Mouse (Mus musculus) granulocyte monocyte progenitor cell, adult 5-6 weeks (primary cell): ENCODE results near the gene Syn2. TPM values are rescaled to one million over a fixed set of nuclear protein-coding genes. Genes with fewer than 3 reads are reported as not detected.
A peak's percentile ranks its signal among the peaks of the same experiment; 100 is the strongest.

Experiments
- ATAC-seq: replicated peaks from 2 replicates; pipeline ENCODE4 v1.8.0; 2016; ENCODE audit warnings: mild to moderate bottlenecking, moderate TSS enrichment, inconsistent platforms; ENCODE audit not compliant: poor library complexity, severe bottlenecking
- total RNA-seq, 2 experiments: library from RNA; stranded (forward) in 1 of 2; stranded (reverse) in 1 of 2; fragments of 200-712, 200-1000 nt in 1 of 2; fragments of >200 nt in 1 of 2; fragmentation: Nextera tagmentation in 1 of 2; gene quantifications; 2 replicates each; pipeline ENCODE4 v1.2.3; 2014 to 2017

Syn2 gene
- total RNA-seq (2014; fragmentation: Nextera tagmentation), result not detected in 2 replicates
- total RNA-seq (2017), result not detected in 2 replicates

DNA sequence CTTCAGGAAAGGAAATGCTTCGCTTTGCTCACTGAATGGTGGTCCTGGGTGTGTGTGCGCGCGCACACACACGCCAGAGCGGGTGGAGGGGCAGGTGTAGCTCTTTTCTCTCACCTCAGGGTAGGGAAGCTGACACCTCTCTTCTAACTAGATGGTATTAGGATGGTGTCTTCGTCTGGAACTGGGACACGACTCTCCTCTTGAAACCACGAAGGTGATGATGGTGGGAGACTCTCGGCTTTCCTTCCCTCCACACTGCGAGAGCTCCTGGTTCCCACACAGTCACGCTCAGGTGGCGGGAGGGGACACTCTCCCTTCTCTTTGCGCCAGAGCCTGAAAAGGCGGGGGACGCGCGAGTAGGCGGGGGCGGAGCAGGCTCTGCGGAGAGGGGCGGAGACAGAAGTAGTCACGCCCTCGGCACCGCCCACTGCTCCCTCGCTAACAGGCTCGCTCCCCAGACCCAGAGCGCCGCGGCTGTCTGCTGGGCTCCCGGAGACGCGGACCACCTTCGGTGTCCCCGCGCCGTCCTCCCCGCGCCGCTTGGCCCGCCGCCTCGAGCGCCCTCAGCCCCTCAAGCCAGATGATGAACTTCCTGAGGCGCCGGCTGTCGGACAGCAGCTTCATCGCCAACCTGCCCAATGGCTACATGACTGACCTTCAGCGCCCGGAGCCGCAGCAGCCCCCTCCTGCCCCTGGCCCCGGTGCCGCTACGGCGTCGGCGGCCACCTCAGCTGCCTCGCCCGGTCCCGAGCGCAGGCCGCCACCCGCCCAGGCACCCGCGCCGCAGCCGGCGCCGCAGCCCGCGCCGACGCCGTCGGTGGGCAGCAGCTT is at the start of gene Syn2:
Gene Syn2, plus strand, starts transcription at position 402 of the 831 bp plus-strand sequence.
- ATAC-seq, result peak; percentile 99

DNA sequence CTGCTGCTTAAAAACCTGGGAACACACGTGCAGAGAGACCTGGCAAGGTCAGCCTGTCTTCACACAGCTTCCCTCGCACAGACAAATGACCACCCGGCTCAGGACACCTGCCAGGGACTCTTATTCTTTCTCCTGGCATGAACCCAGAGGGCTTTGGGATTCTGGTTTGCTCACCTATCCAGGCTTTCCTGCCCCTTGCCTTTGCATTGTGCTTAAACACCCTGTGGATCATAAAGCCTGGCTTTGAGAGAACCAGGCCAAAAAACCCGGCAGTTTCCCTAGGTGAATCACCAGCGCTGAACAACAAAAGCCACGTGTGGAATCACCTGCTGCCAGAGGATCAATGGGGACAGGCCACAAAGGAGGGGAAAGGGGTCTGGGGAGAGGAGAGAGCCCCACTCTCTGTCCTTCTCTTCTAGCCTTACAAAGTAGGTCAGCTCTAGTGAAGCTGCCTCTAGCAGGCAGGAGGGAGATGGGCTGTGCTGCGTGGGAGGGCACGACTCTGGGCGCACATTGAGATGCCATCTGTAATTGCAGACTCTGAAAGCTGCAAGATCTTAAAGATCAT is 49.3 kb upstream of the Syn2 start:
- no peak for ATAC-seq

DNA sequence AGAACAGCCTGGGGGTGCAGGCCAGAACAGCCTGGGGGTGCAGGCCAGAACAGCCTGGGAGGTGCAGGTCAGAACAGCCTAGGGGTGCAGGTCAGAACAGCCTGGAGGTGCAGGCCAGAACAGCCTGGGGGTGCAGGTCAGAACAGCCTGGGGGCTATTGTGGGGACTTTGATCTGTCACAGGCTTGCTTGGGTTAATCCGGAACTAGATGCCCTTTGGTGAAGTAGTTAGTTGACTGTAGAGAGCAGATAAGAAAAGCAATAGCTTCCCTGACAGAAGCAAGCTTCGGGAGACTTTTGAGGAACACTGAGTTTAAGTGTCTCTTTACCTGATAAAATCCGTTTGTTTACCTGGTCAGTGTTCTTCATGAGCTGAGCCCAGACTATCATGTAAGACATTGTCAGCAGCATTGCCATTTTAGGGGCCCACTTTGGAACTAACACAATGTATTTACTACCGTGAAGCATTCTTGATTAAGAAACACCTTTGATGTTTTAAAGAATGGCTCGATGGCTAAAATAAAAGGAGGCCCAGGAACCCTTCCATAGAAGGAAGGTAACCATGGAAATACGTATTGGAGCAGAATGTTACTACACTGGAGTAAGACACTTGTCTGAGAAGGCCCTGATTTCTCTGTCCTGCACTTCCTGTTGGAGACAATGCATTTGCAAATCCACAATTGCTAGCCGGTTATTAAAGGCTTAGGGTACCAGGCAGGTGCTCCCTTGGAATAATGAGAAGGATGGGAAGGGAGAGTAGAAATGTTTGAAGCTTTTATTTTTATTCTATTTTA is 46.2 kb upstream of the Syn2 start:
- no peak for ATAC-seq

DNA sequence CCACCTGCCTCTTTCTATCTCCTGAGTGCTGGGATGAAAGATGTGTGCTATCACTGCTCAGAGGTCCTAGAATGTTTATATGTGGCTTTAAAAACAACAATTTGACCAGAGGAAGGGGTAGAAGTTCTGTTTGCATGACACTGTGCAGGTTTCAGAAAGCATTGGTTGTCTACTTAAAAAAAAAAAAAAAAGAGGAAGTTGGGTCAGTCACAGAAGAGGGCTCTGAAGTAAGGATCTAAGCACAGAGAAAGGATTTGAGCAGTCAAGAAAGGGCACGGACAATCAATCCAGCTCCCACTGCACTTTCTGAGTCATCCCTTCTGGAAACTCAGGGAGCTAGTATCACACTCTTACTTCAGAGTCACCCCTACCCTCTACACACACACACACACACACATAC is 43.0 kb upstream of the Syn2 start:
- ATAC-seq, result no peak; the same call in 1 of the 2 replicates

DNA sequence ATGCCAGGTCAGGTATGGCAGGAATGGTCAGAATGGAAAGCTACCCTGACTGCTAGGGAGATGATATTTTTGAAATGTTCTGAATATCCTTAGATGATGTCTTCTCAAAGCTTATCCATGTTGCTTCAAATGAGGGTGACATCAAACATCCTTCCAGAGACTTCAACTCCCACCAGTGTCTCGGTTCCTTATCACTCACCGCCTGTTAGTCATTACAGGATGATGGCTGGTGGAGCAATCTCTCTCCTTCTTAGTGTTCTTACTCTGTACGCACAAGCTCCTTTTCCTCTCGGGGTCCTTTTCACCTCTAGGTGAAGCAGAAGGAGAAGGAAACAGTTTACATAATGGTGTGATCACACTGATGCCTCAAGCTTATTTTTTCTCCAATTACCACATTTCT is 32.2 kb upstream of the Syn2 start:
- ATAC-seq, result no peak

DNA sequence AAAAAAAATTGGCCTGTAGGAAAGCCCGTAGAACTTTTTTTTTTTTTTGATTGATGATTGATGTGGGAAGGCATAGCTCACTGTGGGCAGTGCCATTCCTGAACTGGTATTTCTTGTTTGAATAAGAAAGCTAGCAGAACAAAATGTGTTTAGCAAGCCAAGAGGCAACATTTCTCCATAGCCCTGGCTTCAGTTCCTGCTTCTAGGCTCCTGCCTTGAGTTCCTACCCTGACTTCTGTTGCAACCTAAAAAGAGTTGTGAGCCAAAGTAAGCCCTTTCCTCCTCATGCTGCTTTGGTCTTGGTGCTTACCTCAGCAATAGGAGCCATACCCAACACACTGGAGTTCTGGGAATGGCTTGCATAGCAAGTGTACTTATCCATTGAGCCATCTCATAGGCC is 23.3 kb upstream of the Syn2 start:
- ATAC-seq, result no peak

DNA sequence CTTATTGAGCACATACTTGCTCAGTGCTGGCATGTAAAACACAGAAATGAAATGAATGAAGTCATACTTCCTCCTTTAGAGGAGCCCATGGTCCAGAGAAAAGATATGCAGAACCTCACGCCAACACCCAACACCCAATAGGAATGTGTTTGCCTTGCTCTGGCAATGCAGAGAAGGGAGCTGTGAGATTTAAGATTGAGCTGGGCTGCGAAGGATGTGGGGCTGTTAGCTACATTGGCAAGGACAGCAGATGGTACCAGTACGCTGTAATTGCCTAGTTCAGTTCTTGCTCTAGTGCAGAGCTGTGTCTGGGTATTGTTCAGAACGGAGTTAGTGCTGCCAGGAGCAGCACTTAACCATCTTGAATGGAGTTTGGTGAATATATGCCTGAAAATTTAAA is 12.5 kb upstream of the Syn2 start:
- no peak for ATAC-seq

DNA sequence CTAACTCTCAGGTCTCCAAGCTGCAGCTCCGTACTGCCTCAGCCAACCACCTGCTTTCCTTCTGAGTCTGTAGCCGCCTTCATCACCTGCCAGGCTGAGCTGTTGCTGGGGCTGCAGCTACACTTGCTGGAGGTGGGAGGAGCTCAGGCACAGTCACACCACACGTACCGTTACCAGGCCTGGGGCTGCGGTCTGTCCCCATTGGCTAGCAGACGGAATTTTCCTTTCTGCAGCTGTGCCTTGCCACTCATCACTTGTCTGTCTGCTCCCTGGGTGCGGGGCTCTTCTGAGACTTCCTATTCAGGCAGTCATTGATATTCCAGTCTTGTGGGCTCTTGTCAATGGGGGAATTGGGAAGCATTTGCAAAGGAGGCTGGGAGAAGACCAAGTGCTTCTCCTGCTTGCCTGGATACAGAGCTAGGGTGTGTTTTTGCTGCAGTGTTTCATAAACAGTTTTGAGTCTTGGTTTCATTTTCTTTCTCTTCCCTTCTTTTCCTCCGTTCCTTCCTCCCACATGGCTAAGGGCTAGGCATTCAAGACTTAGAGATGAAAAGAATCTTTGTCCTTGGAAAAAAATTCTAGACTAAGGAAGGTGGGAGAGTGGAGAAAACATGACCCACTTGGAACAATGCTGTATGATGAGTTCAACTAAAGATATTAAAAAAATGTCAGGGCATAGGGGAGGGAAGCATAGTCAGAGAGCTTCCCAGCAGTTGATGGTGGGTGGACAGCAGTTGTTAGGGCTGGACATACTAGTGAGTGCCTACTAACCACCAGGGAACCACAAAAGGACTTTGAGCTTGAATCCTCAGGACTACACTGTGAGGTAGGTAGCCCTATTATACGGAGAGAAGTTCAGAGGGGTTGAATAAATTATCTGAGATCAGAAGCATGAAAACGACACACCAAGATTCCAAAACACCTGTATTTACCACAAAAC is 11.2 kb upstream of the Syn2 start:
- ATAC-seq, result peak; percentile 40

DNA sequence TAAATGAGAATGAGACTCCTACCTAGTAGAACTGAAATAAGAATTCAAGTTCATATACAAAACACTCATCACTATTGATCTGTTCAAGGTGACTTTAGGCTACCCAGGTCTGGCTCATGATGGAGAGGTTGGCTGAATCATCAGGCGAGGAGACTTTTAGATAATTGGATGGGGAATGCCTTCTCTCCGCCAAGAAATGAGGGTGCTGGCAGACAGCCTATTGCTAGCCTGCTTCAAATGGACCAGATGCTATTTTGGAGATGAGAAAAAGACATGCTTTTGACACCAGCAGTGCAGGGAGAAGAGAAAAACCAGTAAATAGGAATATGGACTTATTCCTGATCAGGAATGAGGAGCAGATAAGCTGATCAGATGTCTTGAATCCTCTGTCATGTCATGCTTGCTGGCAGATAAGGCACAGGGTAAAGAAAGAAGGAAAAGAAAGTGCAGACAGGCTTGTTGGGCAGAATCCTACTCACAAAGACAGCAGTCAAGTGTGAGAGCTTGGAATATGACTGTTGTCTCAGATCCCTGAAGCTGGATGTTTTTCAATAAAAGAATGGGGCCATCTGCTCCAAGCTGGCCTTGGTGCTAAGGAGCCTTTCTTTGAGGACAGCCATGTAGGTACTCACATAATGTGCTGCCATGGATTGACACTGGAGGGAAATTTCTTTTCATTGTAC is 9.9 kb upstream of the Syn2 start:
- ATAC-seq, result no peak

DNA sequence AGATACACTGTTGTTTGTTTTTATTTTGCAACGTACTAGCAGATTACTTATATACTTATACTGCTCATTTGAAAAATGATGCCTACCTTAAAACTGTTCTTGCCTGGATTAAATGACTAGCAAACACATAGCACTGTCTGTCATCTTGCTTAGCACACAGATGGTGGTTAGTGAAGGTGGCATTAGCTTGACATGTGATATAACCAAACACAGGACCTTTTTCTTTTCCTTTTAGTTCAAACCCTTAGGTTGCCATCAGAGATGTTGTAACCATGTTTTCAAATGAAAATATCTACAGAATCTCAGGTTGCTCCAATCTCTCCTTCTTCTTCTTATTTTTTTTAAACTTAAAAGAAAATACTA is 9.4 kb upstream of the Syn2 start:
- ATAC-seq, result no peak

DNA sequence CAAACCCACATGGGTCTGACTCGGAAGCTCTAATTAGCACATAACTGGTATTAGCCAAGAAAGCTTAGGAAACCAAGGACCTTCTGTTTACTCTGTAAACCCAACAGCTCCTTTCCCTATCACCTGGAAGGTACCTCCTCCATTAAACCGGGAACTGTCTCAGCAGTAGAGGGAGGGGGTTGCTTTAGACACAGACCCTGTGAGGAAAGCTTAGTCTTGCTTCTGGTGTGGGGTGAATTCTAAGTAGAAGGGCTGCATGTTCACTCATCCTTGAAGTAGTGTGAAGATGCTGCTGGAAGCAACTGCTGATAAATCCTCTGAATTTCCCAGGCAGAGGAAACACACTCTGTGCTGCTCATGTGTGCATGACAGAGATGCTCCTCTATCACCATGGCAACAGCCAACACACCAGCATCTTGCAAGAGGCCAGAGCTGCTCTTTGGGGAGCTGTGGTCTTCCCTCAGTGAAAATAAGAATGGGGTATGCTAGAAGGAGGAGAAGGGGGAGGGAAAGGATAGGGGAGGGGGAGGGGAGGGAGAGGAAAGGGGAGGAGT is 8.4 kb upstream of the Syn2 start:
- ATAC-seq, result no peak

DNA sequence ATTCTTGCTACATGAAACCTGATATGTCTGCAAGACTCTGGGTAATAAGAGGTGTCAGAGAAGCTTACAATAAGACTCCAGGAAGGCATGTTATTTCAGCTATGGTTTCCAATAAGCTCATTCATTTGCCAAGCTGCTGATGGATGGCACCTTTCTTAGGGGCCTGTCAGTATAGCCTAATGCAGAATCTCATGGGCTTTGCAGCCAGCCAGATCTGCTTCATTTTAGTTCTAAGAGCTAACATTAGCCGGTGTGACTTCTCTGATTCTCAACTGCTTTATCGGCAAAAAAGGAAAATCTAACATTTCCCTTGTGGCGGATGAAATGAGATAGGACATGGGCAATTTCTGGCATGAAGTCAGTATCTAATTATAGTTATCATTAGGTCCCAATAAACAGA is 7.9 kb upstream of the Syn2 start:
- ATAC-seq, result no peak

DNA sequence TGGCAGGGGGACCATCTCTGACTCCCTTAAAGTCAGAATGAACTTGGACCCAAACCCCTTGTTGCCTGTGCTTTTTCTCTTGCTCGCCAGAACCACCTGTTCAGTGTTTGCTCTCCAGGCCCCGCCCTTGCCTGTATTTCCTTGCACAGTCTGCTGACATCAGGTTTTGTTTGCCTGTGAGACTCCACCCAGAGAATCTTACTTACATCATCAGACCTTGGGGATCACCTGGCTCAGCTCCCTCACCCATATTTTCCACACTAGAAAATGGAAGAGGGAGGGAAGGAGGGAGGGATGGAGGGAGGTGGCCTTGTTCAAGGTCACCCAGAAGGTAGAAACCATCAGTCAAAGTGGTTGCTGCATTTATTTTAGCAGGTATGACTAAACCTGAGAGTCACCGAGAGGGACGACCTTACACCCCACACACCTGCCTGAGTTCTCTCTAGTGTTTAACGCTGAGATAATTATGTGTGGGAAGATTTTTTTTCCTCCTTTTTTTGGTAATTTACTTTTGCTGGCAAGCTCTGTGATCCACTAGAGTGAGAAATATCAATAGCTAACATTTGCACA is 7.4 kb upstream of the Syn2 start:
- ATAC-seq, result no peak

DNA sequence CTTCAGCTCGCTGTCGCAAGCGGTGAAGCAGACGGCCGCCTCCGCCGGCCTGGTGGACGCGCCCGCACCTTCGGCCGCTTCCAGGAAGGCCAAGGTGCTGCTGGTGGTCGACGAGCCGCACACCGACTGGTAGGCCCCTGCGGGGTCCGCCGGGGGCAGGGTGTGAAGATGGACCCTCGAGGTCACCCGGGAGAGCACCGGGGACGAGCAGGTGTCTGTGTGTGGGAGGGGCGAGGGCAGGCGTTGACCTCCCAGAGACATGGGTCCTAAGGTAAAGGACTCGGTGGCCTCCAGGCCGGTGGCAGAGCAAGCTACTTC is 589 bp downstream of the Syn2 start:
- ATAC-seq, result no peak

DNA sequence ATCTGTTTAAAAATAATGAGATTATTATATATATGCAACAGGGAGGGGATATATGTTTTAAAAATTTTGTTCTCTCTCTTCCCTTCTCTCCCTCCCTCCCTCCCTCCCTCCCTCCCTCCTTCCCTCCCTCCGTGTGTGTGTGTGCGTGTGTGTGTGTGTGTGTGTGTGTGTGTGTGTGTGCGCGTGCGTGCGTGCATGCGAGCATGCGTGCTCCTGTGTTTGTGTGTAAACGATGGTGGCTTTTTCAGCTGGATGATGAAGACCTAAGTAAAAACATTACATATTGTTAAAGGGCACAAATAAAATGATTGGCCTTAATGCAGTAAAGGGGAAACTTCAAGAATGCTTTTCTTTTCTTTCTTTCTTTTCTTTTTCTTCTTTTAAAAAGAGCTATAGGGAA is 1.5 kb downstream of the Syn2 start:
- no peak for ATAC-seq

DNA sequence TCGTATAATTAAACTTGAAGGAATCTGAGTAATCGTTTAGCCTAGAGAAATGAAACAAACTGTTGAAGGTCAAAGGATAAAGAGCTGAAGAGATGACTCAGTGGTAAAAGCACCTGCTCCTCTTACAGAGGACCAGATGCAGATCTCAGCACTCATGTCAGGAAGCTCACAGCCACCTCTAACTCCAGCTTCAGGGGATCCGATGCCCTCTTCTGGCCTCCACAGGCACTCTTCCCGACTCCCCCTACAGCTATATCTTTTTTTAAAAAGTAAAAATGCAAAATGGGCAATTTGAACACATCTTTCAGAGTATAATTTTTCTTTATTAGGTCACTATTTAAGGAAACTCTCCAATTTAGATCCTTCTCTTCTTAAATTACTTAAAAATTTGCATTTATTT is 6.7 kb downstream of the Syn2 start:
- ATAC-seq, result no peak

DNA sequence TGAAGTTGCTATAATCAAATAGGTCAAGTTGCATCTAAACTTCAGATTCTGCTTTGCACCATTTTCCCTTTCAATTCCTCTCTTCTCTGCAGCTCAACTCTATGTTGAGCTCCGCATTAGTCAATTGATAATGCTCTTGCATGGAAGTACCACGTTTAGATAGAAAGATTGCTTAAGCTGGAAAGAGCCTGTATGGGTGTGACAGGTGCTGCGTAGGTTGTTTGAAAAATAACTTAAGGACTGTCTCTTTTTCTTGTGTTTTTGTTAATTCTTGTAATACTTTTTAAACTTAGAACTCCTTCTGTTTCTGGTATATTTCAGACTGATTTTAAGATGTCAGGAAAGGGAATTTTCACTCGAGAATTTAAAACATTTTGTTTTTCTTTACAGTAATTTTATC is 26.5 kb downstream of the Syn2 start:
- ATAC-seq, result no peak

DNA sequence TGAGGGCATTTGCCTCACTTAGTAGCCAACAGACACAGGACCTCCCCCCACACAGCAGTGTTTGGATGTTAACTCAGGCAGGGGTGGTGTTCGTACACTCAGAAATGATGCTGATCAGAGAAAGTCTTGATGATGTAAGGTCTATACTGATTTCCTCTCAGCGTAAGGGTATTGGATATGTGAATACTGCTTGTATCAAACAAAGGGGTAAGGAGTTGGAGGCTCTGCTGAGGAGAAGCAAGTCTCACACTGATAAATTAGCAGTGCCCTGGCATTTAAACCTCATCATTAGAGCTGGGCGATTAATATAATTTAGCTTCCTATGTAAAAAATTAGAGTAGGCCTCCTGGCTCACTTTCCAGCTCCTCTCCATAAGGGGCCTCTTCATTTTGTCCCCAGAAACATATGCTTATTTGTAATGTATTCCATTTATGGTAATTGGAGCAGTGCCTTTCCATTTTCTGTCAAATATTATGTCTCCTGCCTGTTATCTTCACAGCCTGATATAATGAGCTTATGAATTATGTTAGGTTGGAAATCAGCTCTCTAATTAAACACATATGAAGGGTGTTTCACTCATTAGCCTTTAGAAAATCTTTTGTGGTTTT is 31.3 kb downstream of the Syn2 start:
- ATAC-seq, result no peak

DNA sequence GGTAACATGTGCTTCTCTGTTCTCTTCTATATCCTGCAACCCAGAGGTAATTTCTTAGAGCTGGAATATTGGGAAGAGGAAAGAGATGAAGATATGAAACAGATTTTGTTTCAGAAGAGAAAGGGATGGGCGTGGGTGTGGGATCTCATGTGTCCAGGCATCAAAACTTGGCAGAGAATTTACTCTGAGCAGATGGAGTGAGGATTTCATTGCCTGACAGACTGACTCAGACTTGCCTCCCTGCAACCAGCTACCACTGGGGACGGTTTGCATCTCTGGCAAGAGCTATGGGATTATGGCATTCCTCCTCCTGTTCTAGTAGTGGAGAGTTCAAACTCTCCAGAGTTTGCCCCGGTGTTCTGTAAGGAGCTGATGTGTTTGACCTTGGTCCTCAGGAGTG is 34.2 kb downstream of the Syn2 start:
- no peak for ATAC-seq
